Mouse (Mus musculus) urinary bladder, postnatal 10 days (tissue): Measurements from ENCODE around the gene Akr1b8.
A peak's percentile ranks its signal among the peaks of the same experiment; 100 is the strongest.
"Not testable (repeated sequence)": the region's sequence is repeated elsewhere in the genome, so short reads cannot be mapped to it uniquely, and the experiment has no call there.

Source experiments
- DNase-seq: peaks from one replicate; pipeline ENCODE4 v3.0.0; 2022; ENCODE audit warnings: low spot score

Akr1b8 gene

DNA sequence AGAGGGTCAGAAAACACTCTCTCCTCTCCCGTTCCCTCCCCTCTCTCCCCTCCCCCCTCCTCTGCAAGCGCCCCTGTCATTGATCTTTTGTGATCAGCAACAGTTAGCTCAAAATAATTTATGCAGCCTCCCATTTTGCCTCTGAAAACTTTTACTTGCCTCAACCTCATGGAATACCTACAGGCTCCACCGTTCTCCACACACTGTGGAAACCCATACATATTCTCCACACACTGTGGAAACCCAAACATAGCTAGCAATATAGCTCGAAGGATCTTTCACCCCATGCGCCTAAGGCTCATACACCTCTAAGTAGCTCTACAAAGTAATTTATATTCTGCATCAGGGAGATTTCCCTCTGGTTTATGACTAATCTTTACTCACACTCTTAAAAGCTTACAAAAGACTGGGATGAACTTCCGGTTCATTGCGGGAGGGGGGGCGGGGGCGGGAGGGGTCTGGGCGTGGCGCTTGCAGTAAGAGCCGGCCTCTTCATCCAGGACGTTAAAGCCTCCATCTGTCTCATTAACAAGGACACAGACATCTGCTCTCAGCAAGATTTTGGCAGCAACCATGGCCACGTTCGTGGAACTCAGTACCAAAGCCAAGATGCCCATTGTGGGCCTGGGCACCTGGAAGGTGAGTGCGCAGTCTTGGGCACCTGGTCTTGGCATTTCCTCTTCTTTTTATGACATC, at the start of gene Akr1b8:
TSS of gene Akr1b8 (plus strand) at position 462 of the 696 bp plus-strand sequence.
- DNase-seq = no peak

DNA sequence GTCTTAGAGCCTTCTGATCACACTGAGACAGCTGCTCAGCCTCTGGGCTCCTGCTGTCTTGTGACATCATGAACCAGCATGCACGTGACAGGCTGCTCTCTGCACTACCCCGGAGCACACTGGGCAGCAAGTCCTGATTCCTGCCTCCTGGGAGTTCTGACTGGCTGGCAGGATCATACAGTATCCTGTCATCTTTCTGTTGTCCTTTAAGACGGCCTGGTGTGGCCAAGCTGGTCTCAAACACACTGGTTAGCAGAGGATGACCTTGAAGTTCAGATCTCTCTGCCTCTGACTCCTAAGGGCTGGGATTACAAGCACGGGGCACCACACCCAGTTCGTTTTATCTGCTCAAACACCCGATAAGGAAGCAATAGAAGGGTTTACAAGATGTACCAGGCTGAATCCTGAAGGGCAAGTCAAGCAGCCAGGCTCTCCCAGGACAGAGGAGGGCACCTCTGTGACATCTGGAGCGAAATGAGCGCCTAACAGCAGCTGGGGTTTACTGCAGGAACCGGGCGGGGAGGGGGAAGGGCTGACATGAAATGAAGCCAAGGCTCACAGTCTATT, 49.2 kb upstream of the Akr1b8 start:
- DNase-seq = no peak

DNA sequence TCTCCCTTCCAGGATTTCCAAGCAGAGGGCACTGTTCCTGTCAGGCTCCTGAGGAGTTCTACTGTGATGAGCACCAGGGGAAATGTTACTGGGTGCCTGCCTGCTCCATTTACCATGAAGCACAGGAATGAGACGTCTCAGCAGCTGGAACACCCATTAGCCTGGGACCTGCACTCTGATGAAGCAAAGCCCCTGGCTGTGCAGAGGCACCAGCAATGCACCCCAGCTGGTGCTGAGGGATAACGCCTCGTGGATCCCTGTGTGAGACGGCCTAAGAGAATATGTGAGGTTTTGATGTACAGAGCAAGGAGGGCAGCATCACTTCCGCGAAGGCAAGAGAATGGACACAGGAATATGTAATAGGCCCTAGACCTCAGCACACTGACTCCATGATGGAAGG, 47.1 kb upstream of the Akr1b8 start:
- no peak for DNase-seq

DNA sequence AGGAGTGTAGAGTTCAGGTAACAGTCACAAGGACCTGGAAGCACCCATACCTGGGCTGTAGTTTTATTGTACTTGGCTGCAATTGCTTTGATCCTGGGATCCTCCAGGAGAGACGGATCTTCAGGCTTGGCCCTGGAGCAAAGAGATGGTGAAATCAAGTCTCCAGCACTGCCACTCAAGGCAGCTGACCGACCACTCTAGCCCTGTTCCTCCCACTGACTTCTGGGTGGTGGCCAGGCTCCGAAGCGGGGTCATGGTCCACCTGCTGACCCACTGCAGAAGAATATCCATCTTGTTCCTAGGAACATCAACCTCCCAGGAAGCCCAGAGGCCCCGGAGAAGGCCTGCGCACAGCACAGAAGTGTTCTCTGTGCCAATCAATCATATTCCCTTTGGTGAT, 44.4 kb upstream of the Akr1b8 start:
- DNase-seq = no peak

DNA sequence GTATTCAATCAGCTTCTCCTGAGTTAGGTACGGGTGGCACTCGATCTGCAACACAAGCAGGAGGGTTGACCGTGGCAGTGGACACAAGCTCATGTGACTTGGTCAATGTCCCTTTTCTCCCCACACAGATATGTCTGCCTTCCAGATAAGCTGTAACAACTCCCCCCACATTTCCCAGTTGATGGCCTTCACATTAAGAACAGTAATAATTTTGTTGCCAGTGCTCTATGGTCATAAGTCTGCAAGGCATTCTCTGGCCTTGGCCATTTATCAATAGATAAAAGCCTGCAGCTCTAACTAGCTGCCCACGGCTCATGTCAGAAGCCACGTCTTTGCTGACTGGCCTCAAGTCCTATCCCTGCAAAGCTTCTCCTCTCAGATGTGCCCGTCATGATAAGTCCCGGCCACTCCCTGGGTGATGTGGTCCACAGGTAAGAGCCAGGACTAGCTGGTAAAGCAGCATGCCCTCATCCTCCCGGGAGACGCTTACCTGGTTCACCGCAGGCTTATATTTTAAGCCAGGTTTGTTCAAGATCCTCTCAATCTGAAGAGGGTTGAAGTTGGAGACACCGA, 43.8 kb upstream of the Akr1b8 start:
- DNase-seq = no peak

DNA sequence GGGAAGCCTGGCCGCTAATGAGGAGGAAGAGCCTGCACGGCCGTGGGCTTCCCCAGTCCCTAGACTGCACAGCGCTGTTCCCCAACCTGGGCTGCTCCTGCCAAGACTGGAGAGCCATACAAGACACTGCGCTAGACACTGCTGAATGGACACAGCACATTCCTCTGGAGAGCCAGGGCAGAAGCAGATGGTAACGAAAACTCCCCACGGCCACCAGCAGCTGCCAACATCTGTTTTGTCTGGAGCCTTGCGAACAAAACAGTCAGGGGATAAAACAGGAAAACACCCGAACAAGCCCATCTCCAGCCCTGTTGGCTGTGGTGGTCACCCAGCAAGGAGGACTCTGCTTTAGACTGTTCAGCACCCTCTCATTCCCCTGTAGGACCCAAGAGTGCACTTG, 40.5 kb upstream of the Akr1b8 start:
- DNase-seq = no peak

DNA sequence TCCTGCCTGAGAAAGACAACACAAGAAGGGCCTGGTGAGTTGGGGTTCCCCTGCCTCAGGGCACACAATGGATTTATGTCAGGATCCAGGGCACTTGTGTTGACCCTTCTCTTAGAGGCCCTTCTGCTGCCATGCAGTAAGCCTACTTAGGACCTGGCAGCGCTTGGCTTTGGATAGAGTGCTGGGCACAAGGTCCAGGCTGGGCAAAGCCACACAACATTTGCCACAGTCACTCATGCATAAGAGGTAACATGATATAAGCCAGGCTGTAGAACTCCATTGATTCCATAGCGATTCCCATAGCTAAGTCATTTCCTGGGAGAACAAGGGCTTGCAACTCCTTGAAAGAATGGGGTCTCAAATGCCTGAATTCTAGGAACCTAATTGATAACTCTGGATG, 40.0 kb upstream of the Akr1b8 start:
- DNase-seq = no peak

DNA sequence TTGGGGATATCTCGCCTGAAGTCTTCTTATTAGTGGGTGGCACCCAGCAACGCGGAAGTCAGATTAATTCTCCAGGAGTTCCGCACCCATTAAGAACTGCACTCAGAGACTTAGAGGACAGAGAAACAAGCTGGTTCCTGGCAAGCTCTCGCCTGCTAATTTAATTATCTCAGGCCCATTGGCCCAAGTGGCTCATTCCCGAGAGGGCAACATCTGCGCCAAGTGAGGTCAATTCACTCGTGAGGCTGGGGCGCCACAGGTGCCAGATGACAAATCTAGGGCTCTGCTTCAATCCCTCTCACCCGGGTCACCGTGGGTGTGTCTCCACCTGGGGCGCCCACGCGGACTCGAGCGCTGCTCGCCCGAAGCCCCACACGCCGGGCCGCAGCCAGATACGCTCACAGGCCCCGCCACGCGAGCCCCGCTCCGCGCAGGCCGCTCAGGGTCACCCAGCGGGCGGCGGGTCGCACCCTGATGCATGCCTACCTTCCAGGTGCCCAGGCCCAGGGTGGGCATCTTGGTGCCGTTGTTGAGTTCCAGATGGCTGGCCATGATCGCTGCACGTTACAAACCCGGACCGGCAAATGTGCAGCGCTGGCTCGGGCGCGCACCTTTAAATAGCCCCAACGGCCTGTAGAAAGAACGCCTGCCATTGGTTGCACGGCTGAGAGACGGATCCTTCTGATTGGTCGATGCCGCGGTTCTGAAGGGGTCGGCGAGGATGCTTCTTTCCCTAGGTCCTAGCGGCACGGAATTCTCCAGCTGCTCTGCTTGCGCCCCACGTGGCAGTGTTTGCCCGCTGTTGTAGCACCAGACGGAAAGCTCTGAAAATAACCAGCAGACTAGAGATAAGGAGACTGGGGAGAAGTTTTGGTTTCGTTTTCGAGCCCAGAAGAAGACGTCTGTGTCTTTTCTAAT, 36.8 kb upstream of the Akr1b8 start, which contains the start of gene Akr1b3:
TSS of gene Akr1b3 (minus strand) at position 625 of the 918 bp plus-strand sequence.
- peak; percentile 59 for DNase-seq

DNA sequence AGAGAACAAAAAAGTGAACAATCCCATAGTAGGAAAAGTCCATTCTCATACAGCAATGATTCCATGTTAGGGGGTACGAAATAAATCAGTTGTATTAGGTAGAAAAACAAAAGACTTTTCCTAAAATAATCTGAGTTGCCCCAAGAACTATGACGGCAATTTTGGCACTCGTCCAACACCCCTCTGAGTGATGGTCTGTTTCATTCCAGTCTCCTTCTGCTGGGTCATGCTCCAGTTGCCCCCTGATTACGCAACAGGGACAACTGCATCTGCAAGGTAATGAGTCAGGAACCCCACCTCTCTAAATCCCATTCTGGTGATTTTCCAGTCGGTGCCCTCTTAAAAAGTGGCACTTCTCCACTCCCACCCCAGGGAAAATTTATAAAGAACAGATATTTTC, 35.7 kb upstream of the Akr1b8 start:
- DNase-seq = no peak

DNA sequence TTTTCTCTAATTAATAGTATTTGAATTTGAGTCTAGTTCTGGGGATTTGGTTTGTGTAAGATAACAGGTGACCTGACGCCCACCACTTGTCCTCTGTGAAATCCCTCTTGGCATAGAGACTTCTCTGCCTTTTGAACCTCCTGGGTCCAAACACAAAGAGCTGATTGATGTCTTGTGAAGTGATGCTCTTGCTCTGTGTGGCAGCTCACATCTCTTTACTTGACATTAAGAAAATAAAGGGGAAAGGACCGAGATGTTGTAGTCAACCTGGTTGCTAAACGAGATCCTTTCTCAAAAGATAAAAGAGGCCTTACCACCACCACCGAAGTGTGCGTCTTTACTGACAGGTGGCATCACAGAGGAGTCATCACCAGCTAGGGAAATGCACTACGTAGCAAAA, 35.3 kb upstream of the Akr1b8 start:
- DNase-seq = no peak

DNA sequence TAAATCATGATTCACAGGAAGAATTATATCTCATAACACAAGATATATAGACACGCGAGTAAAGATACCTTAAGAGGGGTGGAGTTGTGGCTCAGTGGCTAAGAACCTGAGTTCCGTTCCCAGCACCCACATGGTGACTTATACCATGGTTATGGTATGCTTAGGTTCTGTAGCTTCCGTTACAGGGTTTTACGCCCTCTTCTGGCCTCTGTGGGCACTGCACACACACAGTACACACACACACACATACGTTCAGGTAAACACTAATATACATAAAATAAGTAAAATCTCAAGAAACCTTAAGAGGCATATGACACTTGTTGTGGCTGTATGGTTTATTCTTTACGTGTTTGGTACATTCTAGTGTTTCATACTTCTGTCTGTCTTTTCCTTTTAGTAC, 31.8 kb upstream of the Akr1b8 start:
- DNase-seq = no peak

DNA sequence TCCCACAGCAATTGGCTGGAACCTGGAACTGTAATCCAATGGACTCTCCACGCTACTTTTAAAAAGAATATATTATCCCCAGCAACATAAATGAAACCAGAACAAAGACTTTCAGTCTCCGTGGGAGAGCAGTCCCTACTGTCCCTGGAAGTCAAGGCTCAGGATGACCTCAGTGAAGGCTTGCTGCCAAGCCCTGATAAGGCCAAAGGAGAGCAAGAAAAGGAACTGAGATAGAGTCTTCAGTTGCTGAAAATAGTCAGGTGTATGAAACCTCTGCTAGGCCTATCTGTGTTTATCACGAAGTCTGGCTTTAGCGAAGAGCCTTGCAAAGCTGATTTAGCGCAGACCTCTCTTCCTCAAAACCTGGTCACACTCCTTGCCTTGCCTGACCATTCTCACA, 22.5 kb upstream of the Akr1b8 start:
- DNase-seq = no peak

DNA sequence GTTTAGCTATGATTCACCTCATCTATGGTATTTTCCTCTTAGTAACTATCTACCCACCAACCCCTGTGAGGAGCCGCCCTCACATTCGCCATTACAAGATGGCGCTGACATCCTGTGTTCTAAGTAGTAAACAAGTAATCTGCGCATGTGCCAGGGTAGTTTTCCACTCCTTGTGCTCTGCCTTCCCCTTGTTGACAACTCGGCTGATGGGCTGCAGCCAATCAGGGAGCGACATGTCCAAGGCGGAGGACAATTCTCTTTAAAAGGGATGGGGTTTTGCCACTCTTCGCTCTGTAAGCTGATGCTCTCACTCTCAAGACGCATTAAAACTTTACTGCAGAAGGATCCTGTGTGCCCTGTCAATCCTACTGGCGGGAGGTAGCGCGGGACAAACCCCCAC, 22.1 kb upstream of the Akr1b8 start:
- not testable (repeated sequence) for DNase-seq

DNA sequence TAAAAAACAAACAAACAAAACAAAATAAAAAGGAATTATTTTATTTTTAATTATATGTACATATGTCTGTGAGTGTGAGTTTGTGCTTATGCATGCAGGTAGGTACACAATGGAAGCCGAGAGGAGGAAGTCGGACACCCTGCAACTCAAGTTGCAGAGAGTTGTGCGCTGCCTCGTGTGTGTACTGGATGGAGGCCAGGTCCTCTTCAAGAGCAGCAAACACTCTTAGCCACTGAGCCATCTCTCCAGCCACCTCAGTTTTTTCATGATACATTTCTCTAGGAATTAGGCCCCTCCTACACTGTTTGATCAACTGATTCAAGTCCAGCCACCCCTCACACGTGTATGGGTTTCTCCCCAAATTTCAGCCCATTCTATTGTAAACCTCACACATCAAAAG, 19.2 kb upstream of the Akr1b8 start:
- DNase-seq = no peak

DNA sequence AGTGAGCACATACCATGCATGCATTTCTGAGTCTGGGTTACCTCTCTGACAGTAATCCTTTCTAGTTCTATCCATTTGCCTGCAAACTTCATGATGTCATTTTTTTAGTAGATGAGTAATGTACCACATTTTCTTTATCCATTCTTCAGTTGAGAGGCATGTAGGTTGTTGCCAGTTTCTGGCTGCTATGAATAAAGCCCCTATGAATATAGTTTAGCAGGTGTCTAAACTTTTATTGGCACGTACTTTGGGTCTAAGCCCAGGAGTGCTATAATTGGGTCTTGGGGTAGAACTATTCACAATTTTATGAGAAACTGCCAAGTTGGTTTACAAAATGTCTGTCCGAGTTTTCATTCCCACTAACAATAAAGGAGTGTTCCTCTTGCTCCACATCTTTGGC, 16.1 kb upstream of the Akr1b8 start:
- no peak for DNase-seq

DNA sequence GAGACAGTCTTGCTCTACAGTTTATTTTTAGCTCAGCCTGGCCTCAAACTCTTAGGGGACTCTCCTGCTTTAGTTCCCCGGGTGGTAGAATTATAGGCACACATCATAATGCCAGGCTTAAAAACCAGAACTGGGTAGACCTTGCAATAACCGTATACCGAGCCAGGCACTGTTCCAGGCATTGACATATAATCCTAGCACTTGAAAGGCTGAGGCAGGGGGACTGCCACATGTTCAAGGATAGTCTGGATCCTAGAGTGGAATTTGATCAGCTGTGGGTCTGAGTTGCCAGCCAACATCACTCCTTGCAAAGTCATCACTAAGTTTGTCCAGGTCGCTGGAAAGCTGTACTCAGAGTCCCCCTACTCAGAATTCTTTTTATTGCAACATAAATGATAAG, 11.9 kb upstream of the Akr1b8 start:
- no peak for DNase-seq

DNA sequence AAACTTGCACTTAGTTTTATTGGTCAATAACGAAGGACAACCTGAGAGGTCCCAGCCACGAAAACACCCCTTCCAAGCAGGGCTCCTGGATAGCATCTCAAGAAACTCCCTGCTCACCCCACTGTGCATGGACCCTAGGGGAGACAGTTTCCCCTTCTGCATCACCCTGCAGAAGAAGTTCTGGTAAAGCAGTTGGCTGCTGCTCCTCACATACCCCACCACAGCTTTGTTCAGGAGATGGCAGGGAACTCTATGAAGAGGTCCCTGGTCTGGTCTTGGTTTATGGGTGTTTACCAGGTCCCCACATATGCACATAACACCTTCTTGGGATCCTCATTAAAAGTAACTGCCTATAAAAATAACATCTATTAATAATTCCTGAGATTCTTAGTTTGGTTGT, 11.4 kb upstream of the Akr1b8 start:
- DNase-seq = no peak

DNA sequence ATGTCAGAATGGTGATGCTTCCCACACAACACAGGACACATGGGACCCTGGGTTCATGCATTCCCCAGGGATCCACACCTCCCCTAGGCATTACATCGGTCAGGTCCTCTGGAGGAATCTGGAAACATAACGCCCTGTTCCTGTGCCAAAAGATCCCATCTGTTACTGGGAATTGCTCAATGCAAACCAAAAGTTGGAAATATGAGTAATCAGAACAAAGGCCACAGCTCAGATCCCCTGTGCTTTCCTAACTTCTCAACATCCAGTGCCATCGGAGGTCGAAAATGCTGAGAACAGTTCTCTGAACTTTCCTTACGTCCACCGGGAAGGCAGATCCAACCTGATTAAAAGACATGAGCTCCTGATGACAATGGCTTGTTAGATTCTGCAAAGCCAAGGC, 10.5 kb upstream of the Akr1b8 start:
- no peak for DNase-seq

DNA sequence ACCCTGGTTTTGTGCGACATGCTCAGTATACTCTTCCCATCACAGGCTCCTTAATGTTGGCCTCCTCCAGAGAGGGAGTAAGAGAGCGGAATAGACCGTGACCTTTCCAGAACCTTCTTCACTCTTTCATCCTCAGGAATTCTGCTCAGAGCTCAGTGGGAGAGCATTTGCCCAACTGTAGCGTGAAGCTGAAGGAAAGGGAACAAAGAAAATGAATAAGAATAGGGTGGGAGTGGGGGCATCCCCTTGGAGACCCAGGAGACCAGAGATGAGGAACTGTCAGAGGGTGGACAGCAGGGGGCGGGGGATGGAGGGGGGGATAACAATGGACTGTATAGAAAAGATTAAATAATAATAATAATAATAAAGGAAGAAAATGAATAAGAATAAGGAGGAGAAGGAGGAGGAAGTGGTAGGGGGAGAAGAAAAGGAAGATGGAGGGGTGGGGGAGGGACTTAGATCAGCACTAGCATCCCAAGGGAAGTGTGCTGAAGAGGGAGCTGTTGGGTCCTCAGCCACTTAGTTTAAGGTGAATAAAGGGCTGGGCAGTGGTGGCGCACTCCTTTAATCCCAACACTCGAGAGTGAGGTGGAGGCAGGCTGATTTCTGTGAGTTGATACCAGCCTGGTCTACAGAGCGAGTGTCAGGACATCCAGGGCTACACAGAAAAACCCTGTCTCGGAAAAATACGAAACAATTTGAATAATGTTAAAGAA, 9.6 kb upstream of the Akr1b8 start:
- no peak for DNase-seq

DNA sequence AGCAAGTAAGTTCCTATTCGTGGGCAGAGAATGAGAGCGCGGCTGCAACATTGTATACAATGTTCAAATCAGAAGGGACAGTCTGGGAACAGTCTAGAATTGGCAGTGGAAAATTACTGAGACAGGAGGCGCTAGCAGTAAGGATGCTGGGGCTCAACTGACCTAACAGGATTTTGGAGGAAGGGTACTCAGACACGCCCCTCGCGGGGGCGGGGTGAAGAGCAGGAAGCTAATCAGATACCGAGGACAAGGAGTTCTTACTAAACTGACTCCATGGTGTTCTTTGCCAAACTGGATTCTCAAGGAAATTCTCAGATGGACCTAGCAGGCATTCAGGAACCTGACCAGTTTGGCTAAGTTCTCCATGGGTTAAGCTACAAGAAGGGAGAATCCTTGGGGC, 9.0 kb upstream of the Akr1b8 start:
- no peak for DNase-seq

DNA sequence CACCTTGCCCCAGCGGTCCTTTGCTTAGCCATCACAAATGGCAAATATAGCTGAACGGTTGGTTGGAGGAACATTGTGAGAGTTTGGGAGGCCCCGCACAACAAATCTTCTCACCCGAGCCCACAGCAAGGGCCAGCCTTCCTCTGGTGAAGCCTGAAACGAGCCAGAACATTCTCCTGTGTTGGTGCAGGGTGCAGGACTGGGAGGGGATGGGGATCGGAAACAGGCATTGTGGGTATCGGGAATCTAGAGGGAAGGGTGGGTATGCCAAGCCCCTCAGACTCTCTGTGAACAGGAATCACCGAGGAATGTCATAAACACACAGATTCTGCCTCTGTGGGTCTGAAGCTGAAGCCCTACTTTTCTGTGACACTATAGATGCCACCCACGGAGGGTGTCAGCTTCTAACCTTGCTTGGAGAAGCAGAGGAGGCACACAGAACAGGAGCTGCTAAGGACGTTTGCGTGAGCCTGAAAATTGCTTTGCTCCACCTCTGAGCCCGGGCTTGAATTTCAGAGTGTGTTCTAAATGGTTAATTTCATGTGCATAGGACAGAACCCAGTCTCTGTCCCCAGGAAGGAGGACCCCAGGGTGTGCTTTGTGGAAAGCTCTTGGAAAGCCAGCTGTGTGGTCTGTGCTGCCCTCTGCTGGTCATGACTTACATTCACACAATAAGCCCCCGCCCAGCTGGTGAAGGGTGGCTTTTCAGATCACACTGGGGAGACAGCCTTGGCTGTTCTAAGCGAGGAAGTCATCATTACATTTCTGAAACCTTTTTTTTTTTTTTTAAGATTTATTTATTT, 7.6 kb upstream of the Akr1b8 start:
- DNase-seq = peak; percentile 29
